Comparison of ENCODE assay signal across 8 mouse cellular contexts in the genomic region with DNA sequence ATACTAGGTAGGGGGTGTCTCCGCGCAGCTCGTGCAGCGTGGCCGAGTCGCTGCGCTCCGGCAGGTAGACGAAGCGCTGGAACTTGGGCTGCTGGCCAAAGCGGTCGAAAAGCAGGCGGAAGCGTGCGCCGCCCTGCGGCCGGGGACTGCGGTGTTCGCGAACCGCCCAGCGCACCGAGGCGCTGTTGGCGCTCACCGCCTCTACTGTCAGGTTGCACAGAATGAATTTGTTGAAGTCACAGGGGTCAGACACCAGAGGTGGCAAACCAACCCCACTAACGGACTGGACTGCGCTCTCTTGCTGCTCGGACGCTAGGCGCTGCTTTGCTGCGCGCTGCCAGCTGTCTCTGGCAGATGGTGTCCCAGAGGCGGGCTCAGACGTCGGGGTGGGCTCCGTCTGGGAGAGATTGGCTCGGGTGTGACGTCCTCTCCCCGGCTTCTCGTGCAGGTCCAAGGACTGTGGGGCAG. TPM values are rescaled to one million over a fixed set of nuclear protein-coding genes. Genes with fewer than 3 reads are reported as not detected.
DNase-seq lines count a peak whose midpoint lies in the region; ATAC-seq lines count a peak whose summit lies in the region.
"Had no signal": no experiment of that assay in that cellular context is flagged by ENCODE, and none has a peak within 500 bp of the region (broad histone marks: within the 10 kb centered on the region; RNA-seq: fewer than 3 reads in every experiment).

No protein-coding gene starts in this region.

- peak; percentile 62 to 64 for DNase-seq in adrenal gland, postnatal 4 days (ENCODE audit: low spot score in 2 of 2)
- DNase-seq in embryo, embryonic 10.5 days (ENCODE audit: low spot score) = peak; percentile 77
- DNase-seq in gastrocnemius, postnatal 25 days = peak; percentile 65
- peak; percentile 97 for DNase-seq in midbrain, embryonic 11.5 days (ENCODE audit: low spot score, missing footprints)

- peak overlapping the region; percentile 90 for H3K4me2 ChIP-seq in intestine, embryonic 16.5 days (ENCODE audit: low read depth, low read length)
- peak overlapping the region; percentile 95 for H3K4me2 ChIP-seq in limb, embryonic 12.5 days
- H3K4me2 ChIP-seq in midbrain, embryonic 11.5 days = peak overlapping the region; percentile 79
- H3K4me2 ChIP-seq in stomach, embryonic 16.5 days (ENCODE audit: low read depth, low read length) = peak overlapping the region; percentile 90

- peak overlapping the region; percentile 65 for H3K4me3 ChIP-seq in intestine, embryonic 16.5 days (ENCODE audit: low read length)
- peak overlapping the region; percentile 67 for H3K4me3 ChIP-seq in limb, embryonic 12.5 days (replicated peaks)
- H3K4me3 ChIP-seq in midbrain, embryonic 11.5 days (ENCODE audit: low read depth, low read length) = peak overlapping the region; percentile 44
- H3K4me3 ChIP-seq in stomach, embryonic 16.5 days (replicated peaks; ENCODE audit: low read length) = peak overlapping the region; percentile 61
- H3K4me3 ChIP-seq: erythroblast, embryonic 14.5 days had no signal

- peak; percentile 16; the same call in 1 of the 2 replicates for ATAC-seq in intestine, embryonic 16.5 days
- ATAC-seq in limb, embryonic 12.5 days (ENCODE audit: insufficient number of reproducible peaks, insufficient read depth, low FRiP score, low TSS enrichment, low read depth) = peak; percentile 34; the same call in 1 of the 2 replicates
- ATAC-seq in midbrain, embryonic 11.5 days (ENCODE audit: low FRiP score) = peak; percentile 57
- ATAC-seq in stomach, embryonic 16.5 days (ENCODE audit: insufficient read depth, low FRiP score) = no peak; the same call in 1 of the 2 replicates

- H3K4me1 ChIP-seq in intestine, embryonic 16.5 days (ENCODE audit: control insufficient read depth, insufficient read depth, low read length) = peaks cover 39% of the 10 kb centered on the region
- peaks cover 54% of the 10 kb centered on the region for H3K4me1 ChIP-seq in limb, embryonic 12.5 days (replicated peaks)
- H3K4me1 ChIP-seq in midbrain, embryonic 11.5 days (ENCODE audit: control insufficient read depth, insufficient read depth, low read length) = peaks cover 24% of the 10 kb centered on the region
- peaks cover 23% of the 10 kb centered on the region for H3K4me1 ChIP-seq in stomach, embryonic 16.5 days (ENCODE audit: control insufficient read depth, insufficient read depth, low read length)

- H3K27me3 ChIP-seq in intestine, embryonic 16.5 days (replicated peaks; ENCODE audit: control insufficient read depth, insufficient read depth, low read length) = peaks cover 35% of the 10 kb centered on the region
- peaks cover 14% of the 10 kb centered on the region for H3K27me3 ChIP-seq in limb, embryonic 12.5 days
- peaks cover 40% of the 10 kb centered on the region for H3K27me3 ChIP-seq in midbrain, embryonic 11.5 days (ENCODE audit: control insufficient read depth, insufficient read depth, low read length)
- peaks cover 4% of the 10 kb centered on the region; the same call in 1 of the 2 replicates for H3K27me3 ChIP-seq in stomach, embryonic 16.5 days (ENCODE audit: control insufficient read depth, insufficient read depth, low read length)

- H3K36me3 ChIP-seq in intestine, embryonic 16.5 days (ENCODE audit: control insufficient read depth, insufficient read depth, low read length) = no peaks in the 10 kb centered on the region
- peaks cover 26% of the 10 kb centered on the region; the same call in 1 of the 2 replicates for H3K36me3 ChIP-seq in limb, embryonic 12.5 days
- no peaks in the 10 kb centered on the region for H3K36me3 ChIP-seq in midbrain, embryonic 11.5 days (ENCODE audit: control insufficient read depth, insufficient read depth, low read length)
- no peaks in the 10 kb centered on the region for H3K36me3 ChIP-seq in stomach, embryonic 16.5 days (ENCODE audit: control insufficient read depth, insufficient read depth, low read length)

- WGBS in intestine, embryonic 16.5 days = 1% methylated on average over 42 of the region's 42 CpGs
- under 1% methylated on average over 42 of the region's 42 CpGs for WGBS in limb, embryonic 12.5 days
- WGBS in midbrain, embryonic 11.5 days = 2% methylated on average over 42 of the region's 42 CpGs
- 2% methylated on average over 42 of the region's 42 CpGs for WGBS in stomach, embryonic 16.5 days

- no peaks in the 10 kb centered on the region for H3K9me3 ChIP-seq in intestine, embryonic 16.5 days (ENCODE audit: control insufficient read depth, low read length)
- H3K9me3 ChIP-seq in limb, embryonic 12.5 days = no peaks in the 10 kb centered on the region
- H3K9me3 ChIP-seq in midbrain, embryonic 11.5 days (ENCODE audit: control insufficient read depth, low read length) = no peaks in the 10 kb centered on the region
- no peaks in the 10 kb centered on the region for H3K9me3 ChIP-seq in stomach, embryonic 16.5 days (replicated peaks; ENCODE audit: control insufficient read depth, low read length)

- H3K9ac ChIP-seq in intestine, embryonic 16.5 days (ENCODE audit: low read depth, low read length) = peak overlapping the region; percentile 78
- H3K9ac ChIP-seq in limb, embryonic 12.5 days (replicated peaks) = peak overlapping the region; percentile 89
- peak overlapping the region; percentile 69 for H3K9ac ChIP-seq in midbrain, embryonic 11.5 days (ENCODE audit: low read length)
- peak overlapping the region; percentile 77 for H3K9ac ChIP-seq in stomach, embryonic 16.5 days (ENCODE audit: low read length)

- H3K27ac ChIP-seq in intestine, embryonic 16.5 days (ENCODE audit: low read length) = no peak overlapping the region
- peak overlapping the region; percentile 99 for H3K27ac ChIP-seq in limb, embryonic 12.5 days
- no peak overlapping the region for H3K27ac ChIP-seq in midbrain, embryonic 11.5 days (ENCODE audit: low read depth, low read length)
- H3K27ac ChIP-seq in stomach, embryonic 16.5 days (ENCODE audit: low read length) = no peak overlapping the region

RNA-seq across cellular contexts. Expression of a gene that starts 2.3 kb away (rescaled TPM):
- total RNA-seq in adrenal gland, postnatal 4 days (2021) = 10 to 100 TPM; 32.3 to 45.3 TPM
- 1 to 10 TPM; 3.6 to 3.8 TPM for total RNA-seq in gastrocnemius, postnatal 25 days (2021)
- 10.2 and 11.2 TPM in 2 replicates for polyA plus RNA-seq in intestine, embryonic 16.5 days (2015; fragmentation: Nextera tagmentation; extraction: Ambion mirVana)
- polyA plus RNA-seq in limb, embryonic 12.5 days (2016; fragmentation: Nextera tagmentation; extraction: Ambion mirVana) = 106 and 110 TPM in 2 replicates
- 16.6 TPM in 2 replicates for polyA plus RNA-seq in midbrain, embryonic 11.5 days (2014; fragmentation: Nextera tagmentation; extraction: Ambion mirVana)
- polyA plus RNA-seq in stomach, embryonic 16.5 days (2015; fragmentation: Nextera tagmentation; extraction: Ambion mirVana) = 18.3 and 19.6 TPM in 2 replicates
- polyA plus RNA-seq: erythroblast, embryonic 14.5 days had no signal
